Mouse (Mus musculus) kidney, adult 2 months (tissue): ENCODE data around the gene Mlh3. TPM values are rescaled to one million over a fixed set of nuclear protein-coding genes. Genes with fewer than 3 reads are reported as not detected.

Experiments used
- DNase-seq: peaks from one replicate; pipeline ENCODE4 v3.0.0; 2021
- H3K27ac ChIP-seq: fragments of 200-500 bp; 2 replicates; pipeline ENCODE4 v1.5.1; 2012; ENCODE audit warnings: low read depth, low read length, control low read depth, inconsistent platforms; ENCODE audit not compliant: insufficient read depth
- H3K27me3 ChIP-seq: fragments of 200-500 bp; replicated peaks from 2 replicates; pipeline ENCODE4 v1.6.1; 2012; ENCODE audit warnings: mild to moderate bottlenecking, moderate library complexity, low read length, inconsistent platforms; ENCODE audit not compliant: control insufficient read depth, insufficient read depth
- H3K36me3 ChIP-seq: fragments of 200-500 bp; 2 replicates; pipeline ENCODE4 v1.6.1; 2012; ENCODE audit warnings: mild to moderate bottlenecking, moderate library complexity, low read length, inconsistent platforms; ENCODE audit not compliant: control insufficient read depth, insufficient read depth
- H3K4me1 ChIP-seq: fragments of 200-500 bp; 2 replicates; pipeline ENCODE4 v1.6.1; 2011; ENCODE audit warnings: low read length; ENCODE audit not compliant: control insufficient read depth, insufficient read depth
- H3K4me3 ChIP-seq: fragments of 200-500 bp; 2 replicates; pipeline ENCODE4 v1.5.1; 2011; ENCODE audit warnings: mild to moderate bottlenecking, low read depth, low read length, control low read depth; ENCODE audit not compliant: insufficient read depth
- CTCF ChIP-seq: fragments of 200-500 bp; conservative IDR thresholded peaks from 2 replicates; pipeline ENCODE4 v1.5.1; 2011; ENCODE audit warnings: low read depth, mild to moderate bottlenecking, control low read depth, low read length, moderate library complexity, mixed read lengths; ENCODE audit not compliant: insufficient read depth, insufficient read length
- POLR2A ChIP-seq: fragments of 200-500 bp; IDR thresholded peaks from one replicate; pipeline ENCODE4 v1.6.1; 2011; ENCODE audit warnings: low read depth, low read length, control low read depth
- WGBS: fragments of 180-500 bp; shearing (Covaris S2); methylation state at CpG from one replicate; pipeline ENCODE4 v1.1.7; 2018; 5-methylcytosine and 5-hydroxymethylcytosine counted together
- polyA plus RNA-seq: library from polyadenylated mRNA; depleted of rRNA; stranded (reverse); fragments of >200 nt; gene quantifications from 2 replicates; pipeline ENCODE4 v1.2.3, GENCODE M21; 2012; rRNA removed

Mlh3 gene
- polyA plus RNA-seq, 1 experiment, result 9.6 TPM

GRCm38 (mm10) chr12:85190290-85190689, 80.1 kb downstream of the Mlh3 start:
- Histone ChIP-seq H3K4me1 (peaks cover 4% of the 10 kb centered on the region), H3K27me3 (no peaks in the 10 kb centered on the region), H3K36me3 (no peaks in the 10 kb centered on the region), H3K4me3 (no peak overlapping the region), H3K27ac (no peak overlapping the region)
- WGBS, result 84% methylated on average over 7 of the region's 7 CpGs
- no peak for TF ChIP-seq POLR2A
- no peak for TF ChIP-seq CTCF
- DNase-seq, result no peak

- H3K27ac ChIP-seq, result no peak overlapping the region
- no peak for DNase-seq
- H3K36me3 ChIP-seq, result no peaks in the 10 kb centered on the region
- H3K4me1 ChIP-seq, result no peaks in the 10 kb centered on the region
- H3K27me3 ChIP-seq, result no peaks in the 10 kb centered on the region
- WGBS, result 81% methylated on average over 7 of the region's 7 CpGs
- H3K4me3 ChIP-seq, result no peak overlapping the region
- TF ChIP-seq POLR2A (no peak), CTCF (no peak)
Observed at GRCm38 (mm10) chr12:85186361-85186760, 84.0 kb downstream of the Mlh3 start.

DNA sequence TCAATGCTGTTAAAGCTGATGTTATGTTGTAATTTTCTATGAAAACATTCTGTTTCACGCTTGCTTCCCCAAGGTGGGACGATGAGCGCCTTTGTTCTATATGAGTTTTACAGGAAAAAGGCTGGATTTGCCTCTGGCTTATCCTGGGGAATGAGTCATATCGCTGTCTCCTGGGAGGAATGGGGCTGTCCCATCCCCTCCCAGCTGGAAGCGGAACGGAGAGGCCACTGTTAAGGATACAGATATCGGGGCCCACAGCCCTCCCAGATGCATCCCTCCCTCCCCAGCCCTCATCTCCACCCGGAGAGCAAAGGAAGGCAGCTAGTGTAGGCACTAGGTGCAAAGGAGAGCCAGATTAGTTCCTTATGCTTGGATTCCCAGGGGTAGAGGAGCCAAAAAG, 84.6 kb downstream of the Mlh3 start:
- Histone ChIP-seq H3K4me1 (no peaks in the 10 kb centered on the region), H3K4me3 (no peak overlapping the region), H3K27me3 (no peaks in the 10 kb centered on the region), H3K27ac (no peak overlapping the region), H3K36me3 (no peaks in the 10 kb centered on the region)
- TF ChIP-seq POLR2A (no peak), CTCF (no peak)
- 63% methylated on average over 8 of the region's 8 CpGs for WGBS
- DNase-seq, result no peak

Other genes starting within 250 kb of the Mlh3 start
- gene Prox2, start 159.8 kb downstream of the Mlh3 start, polyA plus RNA-seq, result 2.0 and 2.4 TPM in 2 replicates
- 294 and 312 TPM in 2 replicates for gene Dlst, start 159.8 kb downstream of the Mlh3 start, polyA plus RNA-seq
- 0.89 and 0.98 TPM in 2 replicates for gene Rps6kl1, start 119.3 kb downstream of the Mlh3 start, polyA plus RNA-seq
- gene Pgf, start 92.8 kb downstream of the Mlh3 start, polyA plus RNA-seq, result 1.1 and 1.2 TPM in 2 replicates
- 101 and 112 TPM in 2 replicates for gene Eif2b2, start 51.1 kb downstream of the Mlh3 start, polyA plus RNA-seq
- gene Acyp1, start 17.8 kb upstream of the Mlh3 start, polyA plus RNA-seq, result 9.6 and 19.1 TPM in 2 replicates
- gene Zc2hc1c, start 18.0 kb upstream of the Mlh3 start, polyA plus RNA-seq, result 2.8 and 3.2 TPM in 2 replicates
- 24.9 and 27.8 TPM in 2 replicates for gene Nek9, start 68.8 kb upstream of the Mlh3 start, polyA plus RNA-seq
- 144 and 190 TPM in 2 replicates for gene Tmed10, start 104.2 kb upstream of the Mlh3 start, polyA plus RNA-seq
- gene Fos, start 203.3 kb upstream of the Mlh3 start, polyA plus RNA-seq, result 1.2 and 1.3 TPM in 2 replicates